Mouse (Mus musculus) liver, embryonic 11.5 days (tissue): ENCODE measurements around the gene Zbtb8os. TPM values are rescaled to one million over a fixed set of nuclear protein-coding genes. Genes with fewer than 3 reads are reported as not detected.
"Not testable (repeated sequence)": the region's sequence is repeated elsewhere in the genome, so short reads cannot be mapped to it uniquely, and the experiment has no call there.

ENCODE experiments used
- ATAC-seq: fragments of 200-750 bp; cut with Nextera tagmentation; replicated peaks from 2 replicates; pipeline ENCODE4 v1.8.0; 2017; ENCODE audit warnings: moderate number of reproducible peaks, mild to moderate bottlenecking, moderate TSS enrichment, moderate library complexity; ENCODE audit not compliant: low FRiP score
- DNase-seq: peaks from one replicate; pipeline ENCODE4 v3.0.0-alpha.2; 2017; ENCODE audit warnings: low spot score
- H3K27ac ChIP-seq: fragments of 300-500 bp; sonication (generic); 2 replicates; pipeline ENCODE4 v1.5.1; 2014; ENCODE audit warnings: mild to moderate bottlenecking, low read depth, low read length, control low read depth
- H3K27me3 ChIP-seq: fragments of 300-500 bp; sonication (generic); replicated peaks from 2 replicates; pipeline ENCODE4 v1.6.1; 2014; ENCODE audit warnings: low read length, mixed read lengths; ENCODE audit not compliant: control insufficient read depth, insufficient read depth
- H3K36me3 ChIP-seq: fragments of 300-500 bp; sonication (generic); 2 replicates; pipeline ENCODE4 v1.6.1; 2014; ENCODE audit warnings: mild to moderate bottlenecking, low read length, moderate library complexity, mixed read lengths; ENCODE audit not compliant: control insufficient read depth, insufficient read depth
- H3K4me1 ChIP-seq: fragments of 300-500 bp; sonication (generic); replicated peaks from 2 replicates; pipeline ENCODE4 v1.6.1; 2014; ENCODE audit warnings: low read length, mixed read lengths; ENCODE audit not compliant: control insufficient read depth, insufficient read depth
- H3K4me2 ChIP-seq: fragments of 300-500 bp; sonication (generic); 2 replicates; pipeline ENCODE4 v1.6.1; 2014; ENCODE audit warnings: mild to moderate bottlenecking, control low read depth, moderate library complexity
- H3K4me3 ChIP-seq: fragments of 300-500 bp; sonication (generic); 2 replicates; pipeline ENCODE4 v1.5.1; 2014; ENCODE audit warnings: low read depth, low read length, control low read depth
- H3K9ac ChIP-seq: fragments of 300-500 bp; sonication (generic); 2 replicates; pipeline ENCODE4 v1.6.1; 2014; ENCODE audit warnings: low read depth, low read length, control low read depth
- H3K9me3 ChIP-seq: fragments of 300-500 bp; sonication (generic); 2 replicates; pipeline ENCODE4 v1.6.1; 2016; ENCODE audit warnings: low read length, inconsistent platforms, mixed read lengths; ENCODE audit not compliant: control insufficient read depth
- WGBS: fragments of 180-500 bp; shearing (Covaris S2); extraction: QIAGEN DNeasy Blood & Tissue Kit; methylation state at CpG from one replicate; pipeline ENCODE4 v1.1.7; 2014; 5-methylcytosine and 5-hydroxymethylcytosine counted together
- polyA plus RNA-seq: library from polyadenylated mRNA; unstranded; fragments of >200 nt; fragmentation: Nextera tagmentation; extraction: Ambion mirVana; gene quantifications from 2 replicates; pipeline ENCODE4 v1.2.1, GENCODE M21; 2014

Zbtb8os gene
- polyA plus RNA-seq, 1 experiment from 2014 or later: 53.9 TPM

- ATAC-seq (no peak), DNase-seq (no peak)
- Histone ChIP-seq H3K36me3 (peaks cover 21% of the 10 kb centered on the region), H3K4me1 (peaks cover 30% of the 10 kb centered on the region), H3K4me3 (no peak overlapping the region), H3K4me2 (no peak overlapping the region), H3K9ac (no peak overlapping the region), H3K27ac (no peak overlapping the region), H3K9me3 (no peaks in the 10 kb centered on the region), H3K27me3 (no peaks in the 10 kb centered on the region)
- WGBS: 92% methylated on average over 1 of the region's 1 CpGs
Observed at GRCm38 (mm10) chr4:129341888-129342287, 6.4 kb downstream of the Zbtb8os start.

GRCm38 (mm10) chr4:129342705-129343104 is 7.2 kb downstream of the Zbtb8os start:
- no peaks in the 10 kb centered on the region for H3K9me3 ChIP-seq
- no peak overlapping the region for H3K4me3 ChIP-seq
- H3K36me3 ChIP-seq: peaks cover 22% of the 10 kb centered on the region
- no peak overlapping the region for H3K4me2 ChIP-seq
- ATAC-seq (no peak), DNase-seq (no peak)
- H3K27ac ChIP-seq: no peak overlapping the region
- no peak overlapping the region for H3K9ac ChIP-seq
- no peaks in the 10 kb centered on the region for H3K27me3 ChIP-seq
- 78% methylated on average over 2 of the region's 2 CpGs for WGBS
- H3K4me1 ChIP-seq: peaks cover 22% of the 10 kb centered on the region

DNA sequence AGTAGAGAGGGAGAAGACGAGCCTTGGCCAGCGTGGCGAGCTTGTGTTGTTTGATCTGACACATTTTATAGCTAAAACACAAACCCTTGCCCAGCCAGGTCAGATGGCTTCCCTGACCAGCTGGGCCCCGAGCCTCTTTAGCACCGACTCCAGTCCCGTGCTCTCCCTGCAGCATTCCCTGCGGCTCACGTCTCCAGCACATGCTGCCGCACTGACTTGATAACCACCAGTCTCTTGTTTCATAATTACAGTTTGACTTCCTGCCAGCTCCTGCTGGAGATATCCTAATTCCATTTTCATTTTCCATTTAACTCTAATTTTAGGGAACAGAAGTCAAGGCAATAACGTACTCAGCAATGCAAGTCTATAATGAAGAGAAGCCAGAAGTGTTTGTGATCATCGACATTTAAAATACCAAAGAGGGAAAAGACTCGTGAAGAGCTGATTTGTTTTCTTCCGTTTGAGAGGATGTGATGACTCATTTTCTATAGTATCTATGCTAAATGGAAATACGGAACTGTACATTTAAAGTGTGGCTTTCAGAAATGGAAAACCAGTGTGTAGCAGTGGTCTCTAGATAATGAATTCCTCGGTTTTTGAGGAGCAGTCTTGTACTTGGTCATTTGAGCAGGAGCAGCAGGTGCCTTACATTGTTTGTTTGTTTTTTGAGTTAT is 11.1 kb downstream of the Zbtb8os start:
- H3K9me3 ChIP-seq: no peaks in the 10 kb centered on the region
- 84% methylated on average over 15 of the region's 15 CpGs for WGBS
- no peaks in the 10 kb centered on the region for H3K27me3 ChIP-seq
- ATAC-seq (no peak), DNase-seq (no peak)
- no peak overlapping the region for H3K4me3 ChIP-seq
- H3K9ac ChIP-seq: no peak overlapping the region
- H3K4me2 ChIP-seq: no peak overlapping the region
- H3K36me3 ChIP-seq: peaks cover 21% of the 10 kb centered on the region
- H3K4me1 ChIP-seq: no peaks in the 10 kb centered on the region
- H3K27ac ChIP-seq: no peak overlapping the region

DNA sequence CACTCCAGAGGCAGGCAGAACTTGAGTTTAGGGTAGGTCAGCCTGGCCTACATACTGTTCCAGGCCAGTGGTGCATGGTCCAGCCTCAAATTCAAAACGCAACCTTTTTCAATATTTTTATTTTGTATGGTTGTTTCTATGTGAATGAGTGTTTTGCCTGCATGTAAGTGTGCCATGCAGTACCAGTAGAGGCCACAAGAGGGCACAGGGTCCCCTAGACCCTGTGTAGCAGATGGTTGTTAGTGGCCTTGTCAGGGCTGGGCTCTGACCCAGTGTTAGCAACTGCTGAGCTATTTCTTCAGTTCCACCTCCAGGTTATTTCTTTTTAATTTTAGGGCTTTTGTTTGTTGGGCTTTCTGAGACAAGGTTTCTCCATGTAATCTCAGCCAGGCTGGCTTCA is 15.1 kb downstream of the Zbtb8os start:
- WGBS: 5% methylated on average over 1 of the region's 1 CpGs
- H3K9me3 ChIP-seq: no peaks in the 10 kb centered on the region

DNA sequence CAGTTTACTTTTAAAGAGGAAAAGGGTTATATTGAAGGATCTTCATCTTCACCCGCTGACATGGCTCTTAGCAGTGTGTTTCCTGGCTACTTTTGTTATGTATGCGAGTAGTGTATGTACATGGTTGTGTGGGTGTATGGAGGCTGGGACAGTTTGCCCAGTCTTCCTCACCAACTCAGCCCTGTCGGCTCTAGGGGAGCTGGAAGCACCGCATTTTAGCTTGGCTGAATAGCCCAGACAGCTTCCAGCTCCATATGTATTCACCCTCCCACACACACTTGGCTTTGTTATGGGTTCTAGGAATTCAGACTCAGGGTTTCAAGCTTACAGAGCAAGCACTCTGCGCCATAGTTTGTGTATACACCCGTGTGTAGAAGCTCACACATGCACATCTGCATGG is 15.6 kb downstream of the Zbtb8os start:
- no peak overlapping the region for H3K4me3 ChIP-seq
- DNase-seq: no peak
- H3K9me3 ChIP-seq: no peaks in the 10 kb centered on the region
- 70% methylated on average over 6 of the region's 6 CpGs for WGBS
- peaks cover 6% of the 10 kb centered on the region; the same call in 1 of the 2 replicates for H3K36me3 ChIP-seq
- no peak overlapping the region for H3K4me2 ChIP-seq
- no peak overlapping the region for H3K9ac ChIP-seq
- H3K4me1 ChIP-seq: no peaks in the 10 kb centered on the region
- H3K27me3 ChIP-seq: no peaks in the 10 kb centered on the region
- H3K27ac ChIP-seq: no peak overlapping the region
- ATAC-seq: no peak

More for the DNA sequence above, 15.1 kb downstream of the Zbtb8os start:
- peak; percentile 75 for DNase-seq
- Histone ChIP-seq H3K4me3 (no peak overlapping the region), H3K4me1 (no peaks in the 10 kb centered on the region), H3K9ac (no peak overlapping the region), H3K27me3 (no peaks in the 10 kb centered on the region), H3K4me2 (no peak overlapping the region), H3K36me3 (peaks cover 6% of the 10 kb centered on the region; the same call in 1 of the 2 replicates), H3K27ac (no peak overlapping the region)
- ATAC-seq: peak; percentile 77

DNA sequence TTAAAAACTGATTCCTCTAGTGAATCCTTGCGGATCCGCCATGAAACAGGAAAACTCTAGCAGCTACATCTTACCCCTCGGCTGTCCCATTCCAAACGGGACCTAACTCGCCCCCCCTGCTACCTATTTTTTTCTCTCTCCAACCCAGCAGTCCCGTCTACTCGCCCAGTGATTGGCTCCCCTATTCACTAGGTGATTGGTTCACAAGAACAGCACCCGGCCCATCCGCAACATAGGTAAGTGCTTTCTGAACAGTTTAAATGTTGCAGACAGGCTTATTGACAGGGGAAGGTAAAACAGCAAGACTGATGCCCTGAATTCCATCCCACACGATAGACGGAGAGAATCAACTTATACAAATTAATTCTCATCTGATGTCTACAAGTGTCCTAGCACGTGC is 17.7 kb downstream of the Zbtb8os start:
- peaks cover 3% of the 10 kb centered on the region; the same call in 1 of the 2 replicates for H3K36me3 ChIP-seq

GRCm38 (mm10) chr4:129354236-129354635 is 18.7 kb downstream of the Zbtb8os start:
- Histone ChIP-seq H3K36me3 (peaks cover 3% of the 10 kb centered on the region; the same call in 1 of the 2 replicates), H3K4me3 (no peak overlapping the region), H3K27ac (no peak overlapping the region), H3K4me2 (no peak overlapping the region), H3K9me3 (no peaks in the 10 kb centered on the region), H3K4me1 (no peaks in the 10 kb centered on the region), H3K27me3 (no peaks in the 10 kb centered on the region), H3K9ac (no peak overlapping the region)
- no peak for ATAC-seq
- no peak for DNase-seq
- 74% methylated on average over 15 of the region's 15 CpGs for WGBS

More for the DNA sequence above, 17.7 kb downstream of the Zbtb8os start:
- H3K9me3 ChIP-seq: no peaks in the 10 kb centered on the region
- no peak overlapping the region for H3K4me2 ChIP-seq
- H3K4me3 ChIP-seq: no peak overlapping the region
- no peak for ATAC-seq
- no peak overlapping the region for H3K9ac ChIP-seq
- WGBS: 87% methylated on average over 12 of the region's 12 CpGs
- no peaks in the 10 kb centered on the region for H3K4me1 ChIP-seq
- H3K27ac ChIP-seq: no peak overlapping the region
- no peaks in the 10 kb centered on the region for H3K27me3 ChIP-seq
- DNase-seq: no peak

DNA sequence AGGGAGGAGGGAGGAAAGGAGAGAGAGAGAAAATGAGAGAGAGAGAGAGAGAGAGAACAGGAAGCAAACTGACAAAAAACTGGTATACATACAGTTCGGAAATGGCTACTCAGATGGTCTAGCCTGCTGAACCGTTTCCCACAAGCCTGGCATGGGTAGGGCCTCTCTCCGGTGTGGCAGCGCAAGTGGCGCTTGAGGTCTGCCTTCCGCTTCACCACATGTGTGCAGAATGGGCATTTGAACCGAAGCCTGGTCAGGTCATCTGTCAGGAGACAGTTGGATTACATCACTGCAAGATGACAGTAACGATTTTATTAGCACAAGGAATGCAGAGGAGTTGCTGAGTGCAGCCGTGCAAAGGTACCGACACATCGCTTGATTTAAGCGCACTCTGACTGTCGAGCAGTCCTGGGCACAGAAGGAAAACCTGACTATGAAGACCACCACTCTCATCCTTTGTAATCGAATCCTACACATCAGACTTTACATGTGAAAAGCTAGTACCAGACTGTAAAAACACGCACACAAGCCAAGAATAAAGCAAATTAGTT is 22.2 kb downstream of the Zbtb8os start:
- no peak overlapping the region for H3K9ac ChIP-seq
- no peak overlapping the region for H3K4me3 ChIP-seq
- 86% methylated on average over 15 of the region's 15 CpGs for WGBS
- no peaks in the 10 kb centered on the region for H3K9me3 ChIP-seq
- DNase-seq (no peak), ATAC-seq (no peak)
- no peaks in the 10 kb centered on the region for H3K27me3 ChIP-seq
- no peaks in the 10 kb centered on the region for H3K4me1 ChIP-seq
- H3K4me2 ChIP-seq: no peak overlapping the region
- H3K27ac ChIP-seq: no peak overlapping the region
- peaks cover 3% of the 10 kb centered on the region; the same call in 1 of the 2 replicates for H3K36me3 ChIP-seq

DNA sequence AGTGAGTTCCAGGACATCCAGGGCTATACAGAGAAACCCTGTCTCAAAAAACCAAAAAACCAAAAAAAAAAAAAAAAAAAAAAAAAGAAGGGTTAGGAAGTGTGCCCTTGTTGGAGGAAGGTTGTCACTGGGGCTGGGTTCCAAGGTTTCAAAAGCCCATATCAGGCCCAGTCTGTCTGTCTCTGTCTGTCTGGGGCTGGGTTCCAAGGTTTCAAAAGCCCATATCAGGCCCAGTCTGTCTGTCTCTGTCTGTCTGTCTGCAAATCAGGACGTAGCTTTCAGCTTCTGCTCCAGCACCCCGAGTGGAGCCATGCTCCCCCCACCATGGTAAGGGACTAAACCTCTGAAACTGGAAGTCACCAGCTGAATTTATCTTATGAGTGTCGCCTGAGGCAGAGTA is 26.7 kb downstream of the Zbtb8os start:
- not testable (repeated sequence) for H3K36me3 ChIP-seq, ATAC-seq, H3K27me3 ChIP-seq, H3K9me3 ChIP-seq, H3K4me3 ChIP-seq, H3K4me2 ChIP-seq, H3K4me1 ChIP-seq, H3K27ac ChIP-seq, H3K9ac ChIP-seq, DNase-seq
- 63% methylated on average over 3 of the region's 3 CpGs for WGBS
